Mouse (Mus musculus) kidney, adult 2 months (tissue): Measurements from ENCODE around the gene Gstm2.

Experiments used
- CTCF ChIP-seq: fragments of 200-500 bp; conservative IDR thresholded peaks from 2 replicates; pipeline ENCODE4 v1.5.1; 2011; ENCODE audit warnings: low read depth, mild to moderate bottlenecking, control low read depth, low read length, moderate library complexity, mixed read lengths; ENCODE audit not compliant: insufficient read depth, insufficient read length
- POLR2A ChIP-seq: fragments of 200-500 bp; IDR thresholded peaks from one replicate; pipeline ENCODE4 v1.6.1; 2011; ENCODE audit warnings: low read depth, low read length, control low read depth

- TF ChIP-seq CTCF, result no peak
- TF ChIP-seq POLR2A, result no peak
These were observed 2.5 kb downstream of the Gstm2 start for GRCm38 (mm10) chr3:107983771-107984170.
